Comparison of ENCODE assay signal across 22 mouse cellular contexts in the genomic region with DNA sequence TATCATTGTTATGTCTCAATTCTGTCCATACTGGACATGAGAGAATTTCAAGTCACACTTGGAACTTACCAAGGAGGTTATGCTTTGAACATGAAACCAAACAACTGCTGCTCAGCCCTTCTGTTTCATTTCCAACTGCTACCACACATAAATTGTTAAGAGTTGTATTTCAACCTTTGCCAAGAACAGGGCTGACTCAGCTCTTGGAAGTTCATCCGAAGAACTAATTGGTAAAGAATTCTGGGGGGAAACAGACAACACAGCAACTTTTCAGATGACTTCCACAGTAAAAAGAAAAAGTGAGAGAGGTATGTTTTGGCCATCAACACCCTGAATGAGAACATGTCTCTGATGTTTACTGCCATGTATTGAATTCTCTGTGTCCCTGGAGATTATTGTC.
DNase-seq lines count a peak whose midpoint lies in the region; TF ChIP-seq lines count a peak whose summit lies in the region.
"Had no signal": no experiment of that assay in that cellular context is flagged by ENCODE, and none has a peak within 500 bp of the region (broad histone marks: within the 10 kb centered on the region; RNA-seq: fewer than 3 reads in every experiment).

No protein-coding gene starts in this region.

- no peak for TF ChIP-seq POLR2A in myocyte (IDR thresholded peaks at IDR 0.05; ENCODE audit: insufficient read length, low read depth)

- no peak overlapping the region for H3ac ChIP-seq in myocyte (ENCODE audit: control insufficient read depth, insufficient read length)

- H3K4me2 ChIP-seq in myocyte (ENCODE audit: low read depth), result peak overlapping the region; percentile 30
- H3K4me2 ChIP-seq: embryonic facial prominence, embryonic 15.5 days; heart, embryonic 13.5 days; hindbrain, embryonic 15.5 days; intestine, embryonic 15.5 days; liver, embryonic 12.5 days; lung, embryonic 14.5 days; midbrain, embryonic 15.5 days; neural tube, embryonic 15.5 days had no signal

- DNase-seq in adrenal gland, adult 2 months, result peak; percentile 9
- DNase-seq in adrenal gland, postnatal 14 days, result no peak
- DNase-seq in kidney, adult 11 months, result peak; percentile 4
- no peak for DNase-seq in kidney, adult 18-20 months
- peak; percentile 5 for DNase-seq in layer of hippocampus, adult 9-11 months
- DNase-seq in layer of hippocampus, adult 8-10 months (ENCODE audit: low spot score in 2 of 2), result no peak
- DNase-seq: cerebellum, adult 18-20 months; cerebellum, postnatal 25 days; embryo, embryonic 11 days; heart, postnatal 36 days; lung, embryonic 14.5 days; spleen, adult 18-20 months; thymus, postnatal 25 days had no signal

- no peaks in the 10 kb centered on the region for H3K27me3 ChIP-seq in myocyte (ENCODE audit: control insufficient read depth, insufficient read depth, insufficient read length)
- H3K27me3 ChIP-seq: embryonic facial prominence, embryonic 15.5 days; heart, embryonic 13.5 days; hindbrain, embryonic 15.5 days; intestine, embryonic 15.5 days; liver, embryonic 12.5 days; midbrain, embryonic 15.5 days; neural tube, embryonic 15.5 days had no signal

- no peaks in the 10 kb centered on the region for H3K36me3 ChIP-seq in myocyte (ENCODE audit: control insufficient read depth, insufficient read depth)
- H3K36me3 ChIP-seq: embryonic facial prominence, embryonic 15.5 days; heart, embryonic 13.5 days; hindbrain, embryonic 15.5 days; intestine, embryonic 15.5 days; limb, embryonic 10.5 days; liver, embryonic 12.5 days; midbrain, embryonic 15.5 days; neural tube, embryonic 15.5 days had no signal

- H3K4me3 ChIP-seq in myocyte, result no peak overlapping the region
- H3K4me3 ChIP-seq: embryonic facial prominence, embryonic 15.5 days; heart, embryonic 13.5 days; hindbrain, embryonic 15.5 days; intestine, embryonic 15.5 days; limb, embryonic 10.5 days; liver, embryonic 12.5 days; midbrain, embryonic 15.5 days; neural tube, embryonic 15.5 days had no signal

- H3K79me2 ChIP-seq in myocyte (ENCODE audit: control insufficient read depth, insufficient read depth), result no peaks in the 10 kb centered on the region

TF ChIP-seq in myocyte, 11 proteins besides CTCF, POLR2A, EP300 and RAD21:
- TF ChIP-seq MYOD1 (IDR thresholded peaks at IDR 0.05; ENCODE audit: control insufficient read depth in 1 of 3, insufficient read length in 2 of 3, low read depth in 2 of 3) (no peak), MYOG (IDR thresholded peaks at IDR 0.05; ENCODE audit: control insufficient read depth in 1 of 3, insufficient read depth in 1 of 3, insufficient read length in 2 of 3, low read depth in 2 of 3) (no peak), CEBPB (IDR thresholded peaks at IDR 0.05; ENCODE audit: insufficient read depth, poor library complexity, severe bottlenecking) (no peak), POLR2AphosphoS2 (IDR thresholded peaks at IDR 0.05; ENCODE audit: insufficient read length, low read depth) (no peak), USF1 (IDR thresholded peaks at IDR 0.05; ENCODE audit: low read depth) (no peak), TCF3 (IDR thresholded peaks at IDR 0.05; ENCODE audit: insufficient read length, low read depth) (no peak), REST (IDR thresholded peaks at IDR 0.05; ENCODE audit: insufficient read depth, insufficient read length) (no peak), MAX (IDR thresholded peaks at IDR 0.05; ENCODE audit: low read depth) (no peak), SRF (IDR thresholded peaks at IDR 0.05; ENCODE audit: control insufficient read depth, insufficient read length, low read depth) (no peak), TCF12 (IDR thresholded peaks at IDR 0.05; ENCODE audit: insufficient read depth, poor library complexity, severe bottlenecking) (no peak), E2F4 (IDR thresholded peaks at IDR 0.05; ENCODE audit: insufficient read depth) (no peak)

Comparison
In these comparisons a context has a peak if more than half of its experiments do, and no peak if none do; other contexts are left out.
1. DNase-seq: peak in adrenal gland, adult 2 months (single experiment), kidney, adult 11 months (single experiment) and layer of hippocampus, adult 9-11 months (single experiment); none in adrenal gland, postnatal 14 days (single experiment), kidney, adult 18-20 months (single experiment) and layer of hippocampus, adult 8-10 months (0 of 2).